Mouse (Mus musculus): ENCODE data around the gene Colgalt1.

Gene Colgalt1

DNA sequence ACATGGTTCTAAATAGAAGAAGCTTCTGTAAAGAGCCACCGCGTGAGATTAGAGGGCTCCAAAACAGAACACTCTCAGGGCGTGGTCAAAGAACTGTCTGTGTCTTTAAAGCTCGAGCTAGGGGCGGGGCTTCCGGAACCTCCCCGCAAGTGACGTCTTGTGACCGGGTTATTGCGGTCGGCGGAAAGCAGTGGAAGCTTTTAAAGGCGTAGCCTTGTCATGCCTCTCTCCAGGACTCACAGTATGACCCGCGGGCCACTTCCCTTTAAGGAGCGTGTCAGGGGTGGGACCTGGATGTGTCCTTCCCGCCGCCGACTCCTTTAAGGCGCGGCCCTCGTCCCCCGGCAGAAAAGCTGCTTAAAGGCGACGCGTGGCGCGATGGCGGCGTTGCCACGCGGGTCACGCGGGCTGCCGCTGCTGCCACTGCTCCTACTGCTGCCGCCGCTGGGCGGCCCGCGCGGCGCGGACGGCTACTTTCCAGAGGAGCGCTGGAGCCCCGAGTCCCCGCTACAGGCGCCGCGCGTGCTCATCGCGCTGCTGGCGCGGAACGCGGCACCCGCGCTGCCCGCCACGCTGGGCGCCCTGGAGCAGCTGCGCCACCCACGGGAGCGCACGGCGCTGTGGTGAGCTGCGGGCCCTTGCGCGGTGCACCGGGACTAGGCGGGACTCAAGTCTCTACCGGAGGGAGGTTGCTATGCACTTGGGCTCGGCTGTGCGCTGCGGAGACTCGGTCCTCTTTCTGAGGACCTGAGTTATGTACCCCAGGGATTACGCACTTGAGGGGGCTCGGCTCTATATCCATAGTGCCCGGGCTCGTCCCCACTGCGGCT, at the start of gene Colgalt1:
TSS of gene Colgalt1 (plus strand) at position 177 of the 830 bp plus-strand sequence.
- peak; percentile 97 for DNase-seq

DNA sequence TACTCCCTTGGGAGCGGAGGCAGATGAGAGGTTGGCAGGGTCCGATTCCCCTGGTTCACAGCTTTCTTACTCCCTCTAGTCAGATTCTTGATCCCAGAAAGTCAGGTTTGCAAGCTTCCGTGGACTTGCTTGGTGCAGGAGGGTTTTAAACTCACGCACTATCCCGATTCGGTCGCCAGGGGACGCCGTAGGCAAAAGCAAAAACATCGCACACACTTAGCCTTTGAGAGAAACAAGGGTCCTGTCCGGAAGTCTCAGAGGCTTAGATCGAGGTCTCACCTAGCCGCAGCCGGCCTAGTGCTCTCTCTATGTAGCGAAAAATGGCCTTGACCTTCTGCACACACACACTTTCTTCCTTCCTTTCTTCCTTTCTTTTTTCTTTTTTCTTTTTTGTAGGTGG, 49.4 kb upstream of the Colgalt1 start:
- peak; percentile 77 for DNase-seq

DNA sequence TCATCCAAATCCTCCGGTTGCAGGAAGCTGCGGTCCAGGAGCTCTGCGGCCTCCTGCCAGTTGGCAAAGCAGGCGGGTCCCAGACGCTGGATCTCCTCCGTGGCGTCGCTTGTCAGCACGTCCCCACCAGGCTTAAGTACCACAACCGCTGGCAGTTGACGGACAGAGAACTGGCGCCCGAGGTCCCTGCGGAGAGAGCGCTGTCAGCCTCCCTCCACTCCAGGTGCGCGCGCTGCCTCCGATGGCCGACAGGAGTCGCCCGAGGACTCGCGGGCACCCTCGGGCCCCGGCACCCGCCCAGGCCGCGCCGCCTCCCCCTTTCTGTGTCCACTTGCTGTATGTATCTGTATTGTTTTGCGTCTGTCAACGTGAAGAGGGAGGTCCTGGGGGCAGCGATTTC, 48.0 kb upstream of the Colgalt1 start:
- peak; percentile 91 for DNase-seq

DNA sequence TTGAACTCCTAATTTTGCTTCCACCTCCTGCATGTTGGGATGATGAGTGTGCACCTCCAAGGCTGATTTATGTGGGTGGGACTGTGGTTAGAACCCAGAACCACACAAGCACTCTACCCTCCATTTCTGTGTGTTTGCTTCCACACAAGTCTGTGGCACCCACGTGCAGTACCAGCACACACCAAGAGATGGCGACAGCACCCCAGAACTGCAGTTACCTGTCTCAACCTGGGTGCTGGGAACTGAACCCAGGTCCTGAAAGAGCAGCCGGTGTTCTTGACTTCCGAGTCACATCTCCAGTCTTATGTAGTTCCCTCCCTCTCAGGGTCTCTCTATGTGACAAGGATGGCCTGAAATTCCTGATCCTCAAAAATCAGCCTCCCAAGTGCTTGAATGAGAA, 46.8 kb upstream of the Colgalt1 start:
- no peak for DNase-seq

DNA sequence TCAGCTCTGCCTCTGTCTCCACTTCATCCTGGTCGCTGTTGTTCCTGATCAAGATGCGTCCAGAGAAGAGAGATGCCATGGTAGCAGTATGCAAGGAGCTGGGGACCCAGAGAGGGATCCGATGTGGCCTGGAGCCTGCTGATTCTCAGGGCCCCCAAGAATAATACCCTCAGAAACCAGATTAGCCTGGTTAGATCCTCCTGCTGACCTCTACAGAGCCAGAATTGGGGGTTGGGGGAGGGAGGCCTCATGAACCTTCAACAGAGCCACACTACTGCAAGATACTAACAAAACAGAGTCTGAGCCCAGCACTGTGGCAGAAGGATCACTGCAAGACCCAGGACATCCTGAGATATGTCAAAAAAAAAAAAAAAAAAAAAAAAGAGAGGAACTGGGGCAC, 44.3 kb upstream of the Colgalt1 start, which contains the start of gene Nxnl1:
TSS of gene Nxnl1 (minus strand) at position 101 of the 400 bp plus-strand sequence.
- no peak for DNase-seq

DNA sequence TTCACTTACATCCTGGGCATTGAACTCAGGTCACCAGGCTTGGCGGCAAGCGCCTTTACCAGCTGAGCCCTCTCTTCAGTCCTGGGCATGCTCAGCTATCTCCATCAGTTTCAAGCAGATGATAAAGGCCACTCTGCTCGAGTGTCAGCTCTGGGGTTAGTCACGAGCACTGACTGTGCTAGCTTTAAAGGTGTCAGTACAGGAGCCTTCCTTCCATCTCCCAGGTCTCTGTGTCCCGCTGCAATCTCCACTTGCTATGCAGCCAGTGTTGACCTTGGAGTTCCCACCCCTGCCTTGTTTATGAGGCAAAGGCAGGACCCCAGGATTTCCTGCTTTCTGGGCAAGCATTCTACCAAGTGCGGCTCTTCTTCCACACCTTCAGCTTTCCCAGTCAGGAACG, 43.2 kb upstream of the Colgalt1 start:
- DNase-seq = no peak

DNA sequence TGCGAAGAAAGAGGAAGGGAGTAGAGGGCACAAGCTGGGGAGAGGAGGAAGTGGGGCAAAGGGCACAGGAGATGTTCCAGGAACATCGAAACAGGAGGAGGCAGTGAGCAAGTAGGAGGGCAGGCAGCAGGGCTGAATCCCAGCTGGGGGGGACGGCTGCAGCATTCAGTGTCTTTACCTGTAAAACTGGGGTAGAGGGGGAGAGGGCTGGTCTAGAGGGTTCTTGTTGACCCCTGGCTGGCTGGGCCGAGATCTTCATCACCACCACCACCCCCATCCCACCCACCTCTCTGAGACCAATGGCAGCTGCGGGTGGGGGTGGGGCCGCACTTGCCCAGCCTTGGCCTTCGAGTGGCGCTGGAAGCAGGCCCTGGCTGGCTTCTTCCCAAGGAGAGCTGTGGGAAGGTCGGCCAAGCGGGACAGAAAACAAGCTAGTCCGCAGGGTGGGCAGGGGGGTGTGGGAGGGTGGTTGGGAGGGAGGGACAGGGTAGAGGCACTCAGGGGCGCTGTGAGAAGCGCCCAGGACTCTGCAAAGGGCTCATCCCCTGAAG, 42.3 kb upstream of the Colgalt1 start, which contains the start of gene Slc27a1:
TSS of gene Slc27a1 (plus strand) at position 496 of the 551 bp plus-strand sequence.
- peak; percentile 81 for DNase-seq

DNA sequence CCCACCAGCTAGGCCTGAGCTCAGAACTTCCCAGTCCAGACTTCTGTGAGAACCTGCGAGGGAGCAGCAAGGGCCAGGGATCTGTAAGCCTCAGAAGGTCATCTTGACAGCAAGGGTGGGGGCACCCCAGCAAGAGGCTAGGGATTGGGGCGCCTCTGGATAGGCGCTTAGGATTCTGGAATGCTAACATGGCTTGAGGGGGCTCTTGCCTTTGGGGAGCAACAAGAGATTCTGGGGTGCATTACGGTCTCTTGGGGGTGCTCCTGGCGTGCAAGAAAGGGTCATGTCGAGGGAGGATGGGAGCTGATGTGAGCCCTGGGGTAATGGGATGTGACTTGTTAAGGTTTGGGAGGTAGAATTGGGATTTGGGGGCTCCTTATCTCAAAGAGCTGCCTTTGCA, 41.9 kb upstream of the Colgalt1 start:
- no peak for DNase-seq

DNA sequence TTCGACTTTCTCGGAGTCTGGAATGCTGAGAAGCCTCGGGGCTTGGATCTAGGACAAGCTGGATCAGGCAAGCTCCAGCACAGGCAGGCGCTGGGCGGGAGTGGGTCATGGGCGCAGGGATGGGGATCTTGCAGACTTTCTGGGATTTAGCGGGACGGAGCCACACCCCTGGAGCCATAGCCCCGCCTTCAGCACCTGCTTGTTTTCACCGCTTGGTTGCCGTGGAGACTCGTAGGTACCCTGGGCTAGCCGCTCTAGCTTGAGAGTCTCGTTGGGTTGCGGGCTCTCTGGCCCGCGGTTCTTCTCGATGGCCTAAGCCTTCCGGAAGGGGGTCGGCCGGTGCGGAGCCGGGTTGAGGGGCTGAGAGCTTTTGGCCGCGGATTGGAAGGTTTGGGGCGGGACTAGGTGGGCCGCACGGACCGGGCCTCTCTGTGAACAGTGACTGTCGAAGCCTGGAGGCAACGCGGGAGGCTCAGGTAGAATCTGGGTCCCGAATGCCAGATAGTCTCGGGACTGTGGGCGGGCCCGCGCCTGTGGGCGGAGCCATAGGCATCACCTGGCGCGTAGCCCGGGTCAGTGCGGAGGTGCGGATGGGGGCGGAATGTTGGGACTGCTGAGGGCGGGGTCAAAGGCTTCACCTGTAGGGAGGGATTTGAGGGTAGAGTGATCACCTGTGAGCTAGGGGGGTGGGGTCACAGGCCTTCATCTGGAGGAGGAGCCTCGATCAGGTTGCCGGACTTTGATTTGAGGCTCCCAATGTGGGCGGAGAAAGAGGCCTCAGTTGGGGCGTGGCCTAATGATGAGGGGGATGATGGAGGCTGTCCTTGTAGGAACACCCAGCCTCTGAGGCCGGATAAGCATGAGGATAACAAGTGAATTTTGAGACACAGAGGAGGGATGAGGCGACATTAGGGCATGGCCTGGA, 41.2 kb upstream of the Colgalt1 start:
- peak; percentile 84 for DNase-seq

DNA sequence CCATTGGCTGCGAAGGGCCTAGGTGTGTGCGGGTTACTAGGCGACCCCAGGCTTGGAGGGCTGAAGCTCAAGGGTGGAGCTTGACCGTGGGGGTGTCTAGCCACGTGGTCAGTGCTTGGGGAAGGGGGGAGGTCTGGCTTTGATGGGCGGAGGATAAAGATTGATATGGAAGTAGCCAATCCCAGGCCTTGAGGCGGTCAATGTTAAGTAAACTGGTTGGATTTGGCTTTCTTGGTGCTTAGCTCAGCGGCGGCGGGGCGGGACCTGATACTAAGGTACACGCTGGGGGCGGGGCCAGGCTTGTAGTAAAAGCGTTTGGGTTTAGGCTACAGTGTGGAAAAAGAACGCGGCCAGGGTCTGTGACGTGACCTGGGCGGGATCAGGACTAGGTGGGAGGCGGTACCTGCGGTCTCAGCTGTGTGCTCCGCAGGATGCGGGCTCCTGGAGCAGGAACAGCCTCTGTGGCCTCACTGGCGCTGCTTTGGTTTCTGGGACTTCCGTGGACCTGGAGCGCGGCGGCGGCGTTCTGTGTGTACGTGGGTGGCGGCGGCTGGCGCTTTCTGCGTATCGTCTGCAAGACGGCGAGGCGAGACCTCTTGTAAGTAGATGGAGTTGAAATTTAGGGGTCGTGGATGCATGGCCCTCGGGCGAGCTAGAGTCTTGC, 40.4 kb upstream of the Colgalt1 start:
- DNase-seq = peak; percentile 92

DNA sequence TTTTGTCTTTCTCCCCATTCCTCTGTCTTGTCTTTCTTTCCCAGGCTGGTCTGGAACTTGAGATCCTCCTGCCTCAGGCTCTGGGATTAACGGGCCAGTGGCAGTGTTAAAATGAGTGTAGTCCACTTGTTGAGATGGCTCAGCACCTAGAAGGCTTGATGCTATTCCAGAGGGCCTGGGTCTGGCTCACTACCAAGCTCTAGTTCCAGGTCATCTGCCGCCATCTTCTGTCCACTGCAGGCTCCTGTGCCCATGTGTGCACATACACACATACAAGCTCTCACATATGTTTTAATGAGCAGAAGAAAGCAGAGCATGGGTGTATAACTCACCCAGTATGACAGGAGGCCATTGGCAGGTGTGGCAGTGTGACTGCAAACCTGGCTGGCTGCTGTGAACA, 38.7 kb upstream of the Colgalt1 start:
- no peak for DNase-seq

DNA sequence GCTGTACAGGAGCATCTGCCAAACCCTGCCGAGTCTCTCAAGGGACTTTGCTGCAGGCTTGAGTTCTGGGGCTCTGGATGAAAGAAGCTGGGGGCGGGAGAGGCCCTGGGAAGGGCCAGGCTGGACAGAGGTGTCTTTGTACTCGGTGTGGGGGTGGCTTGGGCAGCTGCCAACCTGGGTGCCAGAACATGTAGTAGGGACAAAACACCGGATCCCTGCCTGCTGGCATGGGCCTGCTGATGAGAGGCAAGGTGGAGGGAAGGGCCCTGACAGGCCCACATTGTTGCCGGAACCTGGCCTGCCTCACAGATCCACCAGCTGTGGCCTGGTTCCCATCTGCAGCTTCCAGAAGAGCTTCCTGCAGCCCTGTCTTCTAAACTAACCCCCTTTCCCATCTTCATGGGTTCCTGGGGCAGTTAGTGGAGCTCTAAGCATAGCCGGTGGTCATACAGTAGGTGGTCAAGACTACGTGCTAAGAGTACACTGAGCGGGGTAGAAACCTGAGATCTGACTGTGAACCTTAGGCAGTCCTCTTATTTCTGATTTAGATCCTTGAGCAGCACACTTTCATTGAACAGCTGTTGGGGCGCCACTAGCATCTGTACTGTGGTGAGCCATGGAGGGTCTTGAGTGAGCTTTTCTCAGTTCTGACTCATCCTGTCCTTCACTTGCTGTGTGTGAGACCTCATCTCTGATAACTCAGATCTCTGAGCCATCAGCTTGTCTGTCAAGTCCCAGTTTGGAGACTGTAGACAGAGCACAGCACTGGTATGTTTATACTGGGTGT, 37.8 kb upstream of the Colgalt1 start:
- DNase-seq = no peak

DNA sequence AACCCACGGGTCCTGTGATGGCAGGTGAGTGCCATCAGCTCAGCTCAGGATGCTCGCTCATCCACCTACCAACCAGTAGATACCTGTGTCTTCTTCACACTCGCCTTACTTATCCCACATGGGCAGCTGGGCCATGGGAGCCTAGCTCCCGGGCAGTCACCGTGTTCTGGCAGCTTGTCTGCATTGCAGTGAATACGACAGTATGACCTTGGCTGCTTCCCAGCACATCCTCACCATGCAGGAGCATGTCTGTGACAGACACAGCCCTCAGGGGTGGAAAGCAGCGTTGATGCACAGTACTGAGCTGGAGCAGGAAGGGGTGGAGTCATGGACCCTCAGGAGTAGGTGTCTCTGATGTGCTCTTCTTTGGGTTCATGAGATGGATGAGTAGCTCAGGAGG, 36.4 kb upstream of the Colgalt1 start:
- DNase-seq = no peak

DNA sequence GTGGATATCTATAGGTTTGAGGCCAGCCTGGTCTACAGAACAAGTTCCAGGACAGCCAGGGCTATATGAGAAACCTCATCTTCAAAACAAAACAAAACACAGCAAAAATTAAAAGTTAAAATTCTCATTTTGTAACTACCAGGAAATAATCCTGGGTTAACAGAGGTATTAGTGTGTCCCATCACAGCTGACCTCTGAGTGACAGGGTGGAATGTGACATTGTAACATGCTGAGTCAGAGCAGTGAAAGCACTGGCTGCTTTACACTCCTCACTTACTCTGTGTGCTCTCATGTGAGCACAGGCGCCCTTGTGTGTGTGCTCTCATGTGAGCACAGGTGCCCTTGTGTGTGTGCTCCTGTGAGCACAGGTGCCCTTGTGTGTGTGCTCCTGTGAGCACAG, 35.8 kb upstream of the Colgalt1 start:
- no peak for DNase-seq

DNA sequence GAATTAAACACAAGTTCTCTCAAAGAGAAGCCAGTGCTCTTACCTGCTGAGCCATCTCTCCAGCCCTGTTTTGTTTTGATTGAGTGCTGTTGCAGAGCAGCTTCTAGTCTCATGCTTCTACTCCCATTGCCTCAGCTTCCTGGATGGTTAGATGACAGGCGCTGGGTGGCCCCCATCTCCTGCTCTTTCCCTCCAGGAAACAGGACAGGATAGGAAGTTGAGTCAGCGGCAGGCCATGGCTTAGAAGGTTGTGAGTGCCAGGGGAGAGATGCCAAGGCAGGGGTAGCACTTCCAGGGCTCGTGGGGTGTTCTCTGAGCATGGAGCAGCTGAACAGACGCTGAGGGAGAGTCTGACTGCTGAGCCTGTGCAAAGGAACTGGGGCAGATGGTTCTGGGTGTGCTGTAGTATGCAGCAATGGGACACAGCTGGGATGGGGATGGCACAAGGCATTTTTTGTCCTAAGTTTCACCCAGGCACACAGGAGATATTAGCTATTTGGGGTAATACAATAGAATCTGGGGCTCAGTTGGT, 32.9 kb upstream of the Colgalt1 start:
- no peak for DNase-seq

DNA sequence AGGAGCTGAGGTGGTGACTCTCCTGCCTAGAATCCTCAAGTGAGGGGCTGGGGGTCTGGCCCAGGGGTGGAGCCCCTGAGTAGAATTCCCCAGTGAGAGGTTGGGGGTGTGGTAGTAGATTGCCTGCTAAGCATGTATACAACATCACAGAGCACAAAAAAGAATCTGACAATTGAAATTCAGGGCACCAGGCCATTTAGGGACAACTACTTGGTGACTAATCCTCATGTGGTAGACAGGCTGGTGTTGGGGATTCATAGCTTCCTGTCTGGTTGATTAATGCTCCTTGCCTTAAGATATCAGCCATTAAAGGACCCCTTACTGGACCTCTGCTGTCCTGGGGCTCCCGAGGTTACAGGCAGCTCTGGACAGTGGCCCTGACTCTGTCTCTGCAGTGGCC, 31.8 kb upstream of the Colgalt1 start:
- DNase-seq = no peak

DNA sequence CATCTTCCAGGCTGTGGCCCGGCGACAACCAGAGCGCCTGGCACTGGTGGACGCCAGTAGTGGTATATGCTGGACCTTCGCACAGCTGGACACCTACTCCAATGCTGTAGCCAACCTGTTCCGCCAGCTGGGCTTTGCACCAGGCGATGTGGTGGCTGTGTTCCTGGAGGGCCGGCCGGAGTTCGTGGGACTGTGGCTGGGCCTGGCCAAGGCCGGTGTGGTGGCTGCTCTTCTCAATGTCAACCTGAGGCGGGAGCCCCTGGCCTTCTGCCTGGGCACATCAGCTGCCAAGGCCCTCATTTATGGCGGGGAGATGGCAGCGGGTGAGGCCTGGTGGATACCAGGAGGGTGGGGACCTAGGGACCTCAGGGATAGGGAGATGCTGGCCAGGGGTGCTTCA, 31.3 kb upstream of the Colgalt1 start:
- no peak for DNase-seq

DNA sequence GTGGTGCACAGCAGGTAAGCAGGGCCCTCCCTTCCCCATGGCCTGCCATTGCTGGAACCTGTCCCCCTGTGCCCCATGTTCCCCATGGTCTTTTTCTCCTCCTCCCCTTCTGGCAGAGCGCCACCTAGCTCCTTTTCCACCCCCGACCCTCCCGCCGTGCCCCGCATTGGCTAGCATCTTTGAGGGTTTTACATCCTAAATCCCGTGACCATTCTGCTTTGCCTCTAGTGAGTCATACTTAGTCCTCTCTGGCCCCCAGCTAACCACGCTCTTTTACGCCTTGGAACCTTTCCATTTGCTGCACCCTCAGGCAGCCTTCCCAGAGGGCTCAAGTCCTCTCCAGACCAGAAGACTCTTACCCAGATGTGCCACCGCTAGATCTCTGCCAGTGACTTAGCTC, 30.6 kb upstream of the Colgalt1 start:
- no peak for DNase-seq

DNA sequence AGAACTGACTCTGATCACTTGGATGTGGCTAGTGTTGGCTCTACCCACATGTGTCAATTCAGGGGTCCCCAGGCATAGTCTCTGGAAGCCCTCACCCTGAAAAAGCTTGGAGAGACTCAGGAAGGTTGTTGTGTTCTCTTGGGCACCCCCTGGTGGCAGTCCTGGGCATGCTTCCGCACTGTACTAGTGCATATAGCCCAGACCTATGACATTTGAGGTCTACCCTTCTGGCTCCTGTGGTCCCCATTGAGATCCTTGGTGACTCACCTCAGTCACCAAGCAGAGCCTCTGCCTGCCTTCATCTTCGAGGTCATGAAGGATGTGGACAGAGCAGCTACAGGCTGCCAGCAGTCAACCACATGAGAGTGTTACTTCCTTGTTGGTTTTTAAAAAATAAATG, 23.9 kb upstream of the Colgalt1 start:
- peak; percentile 61 for DNase-seq

DNA sequence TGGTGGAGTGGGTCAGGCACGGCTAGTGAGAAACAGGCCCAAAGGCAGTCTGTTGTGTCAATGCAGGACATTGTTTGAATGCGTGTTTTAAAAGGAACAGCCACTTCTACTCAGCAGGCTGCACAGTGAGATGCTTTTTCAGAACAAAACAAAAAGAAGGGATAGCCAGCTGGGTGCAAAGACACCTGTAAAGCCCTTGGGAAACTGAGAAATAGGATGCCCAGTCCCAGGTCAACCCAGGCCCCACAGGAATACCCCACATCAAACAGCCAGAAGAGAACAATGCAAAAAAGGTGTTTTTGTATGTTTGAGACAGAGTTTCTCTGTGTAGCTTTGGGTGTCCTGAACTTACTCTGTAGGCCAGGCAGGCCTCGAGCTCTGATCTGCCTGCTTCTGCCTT, 22.0 kb upstream of the Colgalt1 start:
- DNase-seq = no peak

DNA sequence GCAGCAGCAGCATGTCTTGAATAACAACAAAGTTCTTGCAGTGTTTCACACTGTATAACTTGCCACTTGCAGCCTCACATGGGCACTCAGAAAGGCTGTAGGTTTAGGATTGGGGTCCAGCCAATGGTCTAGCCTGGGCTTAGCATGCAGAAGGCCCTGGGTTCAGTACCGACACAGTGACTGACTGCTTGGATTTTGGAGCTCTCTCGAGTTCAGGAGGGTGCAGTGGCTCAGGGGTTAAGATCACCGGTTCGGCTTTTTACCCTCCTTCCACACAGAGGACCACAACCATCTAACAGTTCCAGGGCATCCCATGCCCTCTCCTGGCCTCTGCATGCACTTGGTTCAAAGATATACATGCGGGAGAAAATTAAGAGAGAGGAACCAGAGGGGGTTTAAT, 19.8 kb upstream of the Colgalt1 start:
- no peak for DNase-seq

Measured in lung, postnatal 14 days (tissue).